Mouse (Mus musculus) bone marrow, adult 2 months (tissue): ENCODE data around the gene Dlst.

Source experiments
- CTCF ChIP-seq: fragments of 200-500 bp; IDR thresholded peaks from 2 replicates; pipeline ENCODE4 v1.5.1; 2011; ENCODE audit warnings: low read length, control low read depth; ENCODE audit not compliant: control insufficient read depth, insufficient read depth
- POLR2A ChIP-seq: fragments of 200-500 bp; IDR thresholded peaks from 2 replicates; pipeline ENCODE4 v1.6.1; 2011; ENCODE audit warnings: low read depth, mild to moderate bottlenecking, control low read depth, low read length, borderline replicate concordance; ENCODE audit not compliant: control insufficient read depth

GRCm38 (mm10) chr12:85071043-85071442, 39.6 kb upstream of the Dlst start:
- TF ChIP-seq CTCF: no peak
- no peak for TF ChIP-seq POLR2A
